Mouse (Mus musculus) intestine, embryonic 16.5 days (tissue): ENCODE data around the gene Bmp4. TPM values are rescaled to one million over a fixed set of nuclear protein-coding genes. Genes with fewer than 3 reads are reported as not detected.
A peak's percentile ranks its signal among the peaks of the same experiment; 100 is the strongest.

ENCODE experiments used
- ATAC-seq: fragments of 200-750 bp; cut with Nextera tagmentation; 2 replicates; pipeline ENCODE4 v1.8.0; 2017; ENCODE audit warnings: moderate TSS enrichment, moderate library complexity
- H3K27ac ChIP-seq: fragments of 300-500 bp; sonication (generic); 2 replicates; pipeline ENCODE4 v1.5.1; 2014; ENCODE audit warnings: mild to moderate bottlenecking, low read length
- H3K27me3 ChIP-seq: fragments of 300-500 bp; sonication (generic); replicated peaks from 2 replicates; pipeline ENCODE4 v1.6.1; 2014; ENCODE audit warnings: low read length, control low read depth, mixed read lengths; ENCODE audit not compliant: control insufficient read depth, insufficient read depth
- H3K36me3 ChIP-seq: fragments of 300-500 bp; sonication (generic); 2 replicates; pipeline ENCODE4 v1.6.1; 2014; ENCODE audit warnings: low read length, control low read depth; ENCODE audit not compliant: control insufficient read depth, insufficient read depth
- H3K4me1 ChIP-seq: fragments of 300-500 bp; sonication (generic); 2 replicates; pipeline ENCODE4 v1.6.1; 2014; ENCODE audit warnings: low read length, control low read depth, mixed read lengths; ENCODE audit not compliant: control insufficient read depth, insufficient read depth
- H3K4me2 ChIP-seq: fragments of 300-500 bp; sonication (generic); 2 replicates; pipeline ENCODE4 v1.6.1; 2014; ENCODE audit warnings: low read depth, low read length, control low read depth
- H3K4me3 ChIP-seq: fragments of 300-500 bp; sonication (generic); 2 replicates; pipeline ENCODE4 v1.5.1; 2014; ENCODE audit warnings: mild to moderate bottlenecking, low read length
- H3K9ac ChIP-seq: fragments of 300-500 bp; sonication (generic); 2 replicates; pipeline ENCODE4 v1.6.1; 2014; ENCODE audit warnings: low read depth, low read length
- H3K9me3 ChIP-seq: fragments of 300-500 bp; sonication (generic); 2 replicates; pipeline ENCODE4 v1.6.1; 2016; ENCODE audit warnings: low read length, control low read depth; ENCODE audit not compliant: control insufficient read depth
- WGBS: fragments of 180-500 bp; shearing (Covaris S2); extraction: QIAGEN DNeasy Blood & Tissue Kit; methylation state at CpG from one replicate; pipeline ENCODE4 v1.1.7; 2014; 5-methylcytosine and 5-hydroxymethylcytosine counted together
- polyA plus RNA-seq: library from polyadenylated mRNA; unstranded; fragments of >200 nt; fragmentation: Nextera tagmentation; extraction: Ambion mirVana; gene quantifications from 2 replicates; pipeline ENCODE4 v1.2.1, GENCODE M21; 2015

The Bmp4 gene
- 67.2 and 75.2 TPM in 2 replicates for polyA plus RNA-seq

- H3K4me2 ChIP-seq: peak within 1 kb of the TSS; percentile 45
- peak within 1 kb of the TSS; percentile 69 for H3K9ac ChIP-seq
- H3K4me3 ChIP-seq: peak within 1 kb of the TSS; percentile 66
- H3K27ac ChIP-seq: peak within 1 kb of the TSS; percentile 55
- 1% methylated on average over 26 of the region's 26 CpGs for WGBS
- ATAC-seq: peak; percentile 27
- peaks cover 8% of the 10 kb centered on the region; the same call in 1 of the 2 replicates for H3K4me1 ChIP-seq
- no peaks in the 10 kb centered on the region for H3K9me3 ChIP-seq
- peaks cover 21% of the 10 kb centered on the region for H3K27me3 ChIP-seq
- no peaks in the 10 kb centered on the region for H3K36me3 ChIP-seq
Observed at GRCm38 (mm10) chr14:46390249-46390775, at the start of gene Bmp4. Bmp4 (minus strand) TSS chr14:46390669.

DNA sequence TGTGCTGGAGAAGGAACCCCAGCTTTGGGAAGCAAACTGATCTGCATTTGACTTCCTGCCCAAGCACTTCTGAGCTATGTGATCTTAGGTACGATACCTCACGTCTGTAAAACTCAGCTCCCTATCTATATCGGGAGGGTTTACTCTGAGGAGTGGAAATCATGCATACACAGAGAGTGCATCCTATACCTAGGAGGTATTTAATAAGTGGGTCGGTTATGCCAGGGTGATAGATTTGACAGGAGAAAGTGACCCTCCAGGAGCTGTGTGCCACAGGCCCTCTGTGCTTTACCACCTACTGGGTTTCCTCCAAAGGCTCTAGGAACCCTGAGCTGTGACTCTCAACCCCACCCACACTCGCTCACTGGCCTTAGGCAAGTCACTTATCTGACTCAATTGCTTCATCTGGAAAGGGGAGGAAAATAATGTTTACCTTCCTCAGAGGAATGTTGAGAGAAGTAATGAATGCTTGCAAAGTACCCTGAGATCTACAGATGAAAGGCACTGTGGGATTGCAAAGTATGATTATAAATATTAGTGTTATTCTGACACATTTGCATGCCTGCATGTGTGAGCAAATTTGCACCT, 49.1 kb upstream of the Bmp4 start:
- H3K9ac ChIP-seq: no peak overlapping the region
- WGBS: 81% methylated on average over 5 of the region's 5 CpGs
- H3K36me3 ChIP-seq: no peaks in the 10 kb centered on the region
- H3K4me1 ChIP-seq: peaks cover 5% of the 10 kb centered on the region; the same call in 1 of the 2 replicates
- no peak overlapping the region for H3K27ac ChIP-seq
- no peak for ATAC-seq
- no peaks in the 10 kb centered on the region for H3K27me3 ChIP-seq
- no peak overlapping the region for H3K4me2 ChIP-seq
- no peaks in the 10 kb centered on the region for H3K9me3 ChIP-seq
- no peak overlapping the region for H3K4me3 ChIP-seq

GRCm38 (mm10) chr14:46436471-46437090, 46.1 kb upstream of the Bmp4 start:
- peak overlapping the region; percentile 29; the same call in 1 of the 2 replicates for H3K4me2 ChIP-seq
- peak; percentile 55 for ATAC-seq
- 11% methylated on average over 9 of the region's 9 CpGs for WGBS

DNA sequence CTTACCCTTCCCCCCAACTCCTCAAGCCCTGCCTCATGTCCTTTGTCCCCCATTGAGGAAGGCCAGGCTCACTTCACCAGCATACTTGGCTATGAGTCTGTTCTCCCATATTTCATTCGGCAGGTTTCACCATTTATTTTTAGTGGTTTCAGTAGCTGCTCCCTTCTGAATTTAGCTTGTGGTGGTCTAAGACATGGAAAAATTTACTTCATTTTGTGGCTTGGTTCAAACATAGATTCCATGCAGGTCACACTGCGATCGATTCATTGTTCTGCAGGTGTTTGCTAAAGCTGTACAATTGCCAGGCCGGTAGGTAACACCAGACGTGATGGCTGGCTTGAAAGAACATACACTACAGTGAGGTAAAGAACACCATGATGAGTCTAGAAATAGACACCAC, 39.8 kb upstream of the Bmp4 start:
- H3K9ac ChIP-seq: no peak overlapping the region
- H3K36me3 ChIP-seq: no peaks in the 10 kb centered on the region
- no peak overlapping the region for H3K4me2 ChIP-seq
- H3K4me3 ChIP-seq: no peak overlapping the region
- H3K4me1 ChIP-seq: no peaks in the 10 kb centered on the region
- H3K9me3 ChIP-seq: no peaks in the 10 kb centered on the region
- no peaks in the 10 kb centered on the region for H3K27me3 ChIP-seq
- H3K27ac ChIP-seq: no peak overlapping the region
- 91% methylated on average over 5 of the region's 5 CpGs for WGBS
- ATAC-seq: no peak

More at GRCm38 (mm10) chr14:46436471-46437090, 46.1 kb upstream of the Bmp4 start:
- Histone ChIP-seq H3K27me3 (no peaks in the 10 kb centered on the region), H3K36me3 (no peaks in the 10 kb centered on the region), H3K9me3 (no peaks in the 10 kb centered on the region), H3K4me1 (peaks cover 5% of the 10 kb centered on the region; the same call in 1 of the 2 replicates), H3K27ac (peak overlapping the region; percentile 78), H3K4me3 (no peak overlapping the region), H3K9ac (no peak overlapping the region)

- H3K4me3 ChIP-seq: no peak overlapping the region
- no peaks in the 10 kb centered on the region for H3K27me3 ChIP-seq
- H3K27ac ChIP-seq: no peak overlapping the region
- H3K36me3 ChIP-seq: no peaks in the 10 kb centered on the region
- no peaks in the 10 kb centered on the region for H3K4me1 ChIP-seq
- H3K9ac ChIP-seq: no peak overlapping the region
- WGBS: 87% methylated on average over 13 of the region's 13 CpGs
- no peak overlapping the region for H3K4me2 ChIP-seq
- ATAC-seq: no peak
- no peaks in the 10 kb centered on the region for H3K9me3 ChIP-seq
Observed at GRCm38 (mm10) chr14:46427251-46427650, 36.8 kb upstream of the Bmp4 start.

DNA sequence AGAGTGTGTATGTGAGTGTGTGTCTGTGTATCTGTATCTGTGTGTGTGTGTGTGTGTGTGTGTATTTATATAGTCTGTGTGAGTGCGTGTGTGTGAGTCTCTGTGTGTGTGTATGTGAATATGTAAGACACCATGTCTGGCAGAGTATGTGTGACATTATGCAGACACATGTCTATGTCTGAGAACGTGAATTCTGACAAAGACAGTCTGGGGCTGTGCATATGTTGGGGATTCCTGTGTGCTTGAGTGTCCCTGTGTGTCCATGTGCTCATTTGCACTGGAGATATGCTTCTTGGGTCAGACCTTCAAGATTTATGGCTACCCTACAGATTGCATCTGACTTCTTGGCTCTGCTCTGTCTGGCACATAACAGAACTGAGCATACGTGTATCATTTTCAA, 31.4 kb upstream of the Bmp4 start:
- Histone ChIP-seq H3K36me3 (no peaks in the 10 kb centered on the region), H3K4me3 (no peak overlapping the region), H3K27ac (no peak overlapping the region), H3K9me3 (no peaks in the 10 kb centered on the region), H3K9ac (no peak overlapping the region), H3K4me2 (no peak overlapping the region), H3K27me3 (no peaks in the 10 kb centered on the region), H3K4me1 (no peaks in the 10 kb centered on the region)
- no peak for ATAC-seq
- WGBS: 72% methylated on average over 3 of the region's 3 CpGs

- Histone ChIP-seq H3K9me3 (peaks cover 4% of the 10 kb centered on the region; the same call in 1 of the 2 replicates), H3K27ac (no peak overlapping the region), H3K4me3 (no peak overlapping the region), H3K27me3 (0 out of 2 replicates have a peak, but pooled peaks cover 3% of the 10 kb centered on the region), H3K9ac (no peak overlapping the region), H3K36me3 (no peaks in the 10 kb centered on the region), H3K4me1 (no peaks in the 10 kb centered on the region), H3K4me2 (no peak overlapping the region)
- WGBS: 42% methylated on average over 11 of the region's 11 CpGs
- ATAC-seq: no peak
Observed at GRCm38 (mm10) chr14:46419269-46419668, 28.8 kb upstream of the Bmp4 start.

DNA sequence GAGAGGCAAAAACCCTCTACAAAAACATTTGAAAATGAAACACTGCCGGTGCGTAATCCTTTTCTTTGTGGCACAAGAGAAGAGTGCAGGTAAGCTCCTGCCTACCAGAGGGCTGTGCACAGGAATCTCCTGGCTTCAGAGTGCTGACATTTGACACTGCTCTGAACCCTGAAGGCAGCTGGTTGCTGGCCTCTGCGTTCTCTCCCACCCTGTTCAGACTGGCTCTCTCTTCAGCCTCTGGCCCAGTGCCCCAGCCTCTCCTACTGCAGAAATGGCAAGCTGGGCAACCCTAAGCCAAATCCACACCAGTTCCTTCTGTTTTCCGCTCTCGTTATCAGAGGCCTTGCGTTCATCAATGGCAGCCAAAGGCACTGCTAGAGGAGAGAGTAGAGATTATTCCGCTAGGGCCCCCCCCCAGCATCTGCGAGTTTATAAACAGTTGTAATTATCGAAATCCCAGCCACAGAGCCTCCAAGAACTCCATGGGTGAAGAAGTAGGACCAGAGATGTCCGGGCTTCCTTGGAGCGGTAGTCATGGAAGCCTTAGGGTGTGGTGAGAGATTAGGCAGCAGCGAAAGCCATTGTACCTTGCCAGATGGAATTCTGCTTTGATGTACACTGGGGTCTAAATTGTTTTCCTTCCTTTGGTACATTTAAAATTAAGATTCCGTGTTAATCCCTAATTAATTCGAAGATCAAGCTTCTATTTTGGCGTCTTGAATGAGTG, 28.1 kb upstream of the Bmp4 start:
- H3K4me2 ChIP-seq: no peak overlapping the region
- H3K9me3 ChIP-seq: peaks cover 4% of the 10 kb centered on the region; the same call in 1 of the 2 replicates
- no peak overlapping the region for H3K27ac ChIP-seq
- 81% methylated on average over 15 of the region's 15 CpGs for WGBS
- H3K36me3 ChIP-seq: no peaks in the 10 kb centered on the region
- no peak overlapping the region for H3K4me3 ChIP-seq
- H3K9ac ChIP-seq: no peak overlapping the region
- H3K4me1 ChIP-seq: no peaks in the 10 kb centered on the region
- no peak for ATAC-seq
- 0 out of 2 replicates have a peak, but pooled peaks cover 3% of the 10 kb centered on the region for H3K27me3 ChIP-seq

DNA sequence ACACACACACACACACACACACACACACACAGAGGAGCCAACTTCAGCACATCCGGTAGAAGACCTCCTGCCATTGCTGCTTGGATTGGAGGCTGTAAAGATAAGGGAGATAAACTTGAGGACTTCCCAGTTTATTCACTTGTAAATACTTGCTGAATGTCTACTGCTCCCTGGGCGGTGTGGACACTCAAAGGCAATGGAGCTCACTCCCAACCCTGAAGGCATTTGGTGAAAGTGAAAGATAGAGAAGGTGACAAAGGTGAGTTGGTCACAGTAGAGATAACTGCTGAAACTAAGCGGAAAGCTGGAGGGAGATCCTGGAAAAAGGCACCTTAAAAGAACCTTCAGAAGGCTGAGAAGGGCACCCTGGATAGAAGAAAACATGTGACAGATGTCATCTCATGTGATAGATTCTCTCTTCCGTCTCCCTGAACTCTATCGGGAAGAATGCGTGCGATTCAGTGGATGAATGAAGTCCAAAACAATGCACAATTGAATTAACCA, 22.1 kb upstream of the Bmp4 start:
- no peak overlapping the region for H3K27ac ChIP-seq
- ATAC-seq: no peak
- H3K4me1 ChIP-seq: no peaks in the 10 kb centered on the region
- peaks cover 4% of the 10 kb centered on the region; the same call in 1 of the 2 replicates for H3K9me3 ChIP-seq
- no peak overlapping the region for H3K4me2 ChIP-seq
- no peaks in the 10 kb centered on the region for H3K36me3 ChIP-seq
- H3K9ac ChIP-seq: no peak overlapping the region
- H3K4me3 ChIP-seq: no peak overlapping the region
- WGBS: 57% methylated on average over 7 of the region's 7 CpGs
- H3K27me3 ChIP-seq: 0 out of 2 replicates have a peak, but pooled peaks cover 8% of the 10 kb centered on the region
